Mouse (Mus musculus) liver, adult 2 months (tissue): ENCODE measurements at regions not wholly inside any gene's neighbourhood (a gene's known extent, or its start where the extent isn't known, plus 50 kb on each side); places are given as distances from the start of the nearest gene placed in this dataset.

Experiments used
- CTCF ChIP-seq: fragments of 200-500 bp; IDR thresholded peaks from 2 replicates; pipeline ENCODE4 v1.5.1; 2011; ENCODE audit warnings: low read depth, low read length, control low read depth
- POLR2A ChIP-seq: fragments of 200-500 bp; IDR thresholded peaks from 2 replicates; pipeline ENCODE4 v1.6.1; 2011; ENCODE audit warnings: low read length, control low read depth; ENCODE audit not compliant: insufficient read depth; ENCODE audit errors: extremely low read depth

DNA sequence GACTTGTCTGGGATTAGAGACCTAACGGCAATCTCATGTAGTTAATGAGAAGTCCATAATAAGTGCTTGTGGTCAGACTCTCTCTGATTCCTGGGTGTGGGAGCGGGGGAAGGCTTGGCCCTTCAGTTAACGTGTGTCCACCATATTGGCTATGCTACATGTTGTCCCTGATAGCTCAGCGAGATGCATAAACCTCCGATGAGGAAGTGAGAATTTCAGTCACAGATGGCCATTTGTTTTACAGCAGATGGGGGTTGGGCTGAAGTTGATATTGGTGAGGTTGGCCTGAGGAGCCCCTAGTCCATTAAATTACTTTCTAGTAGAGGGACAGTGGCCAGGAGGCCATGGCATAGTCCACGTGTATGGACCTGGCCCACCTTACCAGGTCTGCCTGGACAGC lies 114.6 kb upstream of the Prok2 start:
- no peak for TF ChIP-seq CTCF
- TF ChIP-seq POLR2A = no peak
